Mouse (Mus musculus) stomach, embryonic 14.5 days (tissue): Measurements from ENCODE around the gene Sh3gl2. TPM values are rescaled to one million over a fixed set of nuclear protein-coding genes. Genes with fewer than 3 reads are reported as not detected.

ENCODE experiments used
- ATAC-seq: fragments of 200-750 bp; cut with Nextera tagmentation; 2 replicates; pipeline ENCODE4 v1.8.0; 2017; ENCODE audit warnings: low read depth, moderate TSS enrichment; ENCODE audit not compliant: insufficient number of reproducible peaks, insufficient read depth, low FRiP score
- H3K27ac ChIP-seq: fragments of 300-500 bp; sonication (generic); 2 replicates; pipeline ENCODE4 v1.5.1; 2014; ENCODE audit warnings: mild to moderate bottlenecking, low read length, moderate library complexity, mixed read lengths
- H3K27me3 ChIP-seq: fragments of 300-500 bp; sonication (generic); 2 replicates; pipeline ENCODE4 v1.6.1; 2014; ENCODE audit warnings: low read length, control low read depth, mixed read lengths; ENCODE audit not compliant: control insufficient read depth, insufficient read depth
- H3K36me3 ChIP-seq: fragments of 300-500 bp; sonication (generic); 2 replicates; pipeline ENCODE4 v1.6.1; 2014; ENCODE audit warnings: mild to moderate bottlenecking, control low read depth, low read length, moderate library complexity, mixed read lengths; ENCODE audit not compliant: control insufficient read depth, insufficient read depth
- H3K4me1 ChIP-seq: fragments of 300-500 bp; sonication (generic); 2 replicates; pipeline ENCODE4 v1.6.1; 2014; ENCODE audit warnings: low read length, control low read depth, mixed read lengths; ENCODE audit not compliant: control insufficient read depth, insufficient read depth
- H3K4me2 ChIP-seq: fragments of 300-500 bp; sonication (generic); replicated peaks from 2 replicates; pipeline ENCODE4 v1.6.1; 2014; ENCODE audit warnings: low read depth, low read length, control low read depth
- H3K4me3 ChIP-seq: fragments of 300-500 bp; sonication (generic); 2 replicates; pipeline ENCODE4 v1.5.1; 2014; ENCODE audit warnings: low read depth, low read length, control low read depth
- H3K9ac ChIP-seq: fragments of 300-500 bp; sonication (generic); replicated peaks from 2 replicates; pipeline ENCODE4 v1.6.1; 2014; ENCODE audit warnings: low read depth, mild to moderate bottlenecking, control low read depth, low read length, moderate library complexity, mixed read lengths
- H3K9me3 ChIP-seq: fragments of 300-500 bp; sonication (generic); 2 replicates; pipeline ENCODE4 v1.6.1; 2016; ENCODE audit warnings: low read depth, low read length, control low read depth; ENCODE audit not compliant: control insufficient read depth
- WGBS: fragments of 180-500 bp; shearing (Covaris S2); extraction: QIAGEN DNeasy Blood & Tissue Kit; methylation state at CpG from one replicate; pipeline ENCODE4 v1.1.7; 2014; 5-methylcytosine and 5-hydroxymethylcytosine counted together
- polyA plus RNA-seq: library from polyadenylated mRNA; unstranded; fragments of >200 nt; fragmentation: Nextera tagmentation; extraction: Ambion mirVana; gene quantifications from 2 replicates; pipeline ENCODE4 v1.2.1, GENCODE M21; 2014

Sh3gl2 gene
- polyA plus RNA-seq, 1 experiment from 2014 or later, result 11.2 TPM

DNA sequence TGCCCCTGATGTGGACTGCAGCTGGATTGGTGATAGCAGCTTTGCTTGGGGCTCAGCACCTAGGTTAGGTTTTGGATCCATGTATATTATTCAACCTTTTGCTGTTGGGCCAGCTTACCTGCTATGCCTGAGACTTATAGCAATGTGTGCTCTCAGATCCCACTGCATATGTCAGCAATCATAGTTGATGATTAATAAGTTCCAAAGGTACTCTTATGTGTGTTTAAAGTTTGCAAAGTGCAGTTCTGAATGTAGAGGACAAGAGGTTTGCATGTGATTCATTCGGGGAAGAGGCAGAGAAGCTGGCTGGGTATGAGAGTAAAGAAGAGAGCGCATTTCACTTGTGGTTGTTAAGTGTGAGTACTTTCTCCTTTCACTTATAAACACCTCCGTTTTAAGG lies 43.7 kb downstream of the Sh3gl2 start:
- WGBS, result 76% methylated on average over 3 of the region's 3 CpGs

DNA sequence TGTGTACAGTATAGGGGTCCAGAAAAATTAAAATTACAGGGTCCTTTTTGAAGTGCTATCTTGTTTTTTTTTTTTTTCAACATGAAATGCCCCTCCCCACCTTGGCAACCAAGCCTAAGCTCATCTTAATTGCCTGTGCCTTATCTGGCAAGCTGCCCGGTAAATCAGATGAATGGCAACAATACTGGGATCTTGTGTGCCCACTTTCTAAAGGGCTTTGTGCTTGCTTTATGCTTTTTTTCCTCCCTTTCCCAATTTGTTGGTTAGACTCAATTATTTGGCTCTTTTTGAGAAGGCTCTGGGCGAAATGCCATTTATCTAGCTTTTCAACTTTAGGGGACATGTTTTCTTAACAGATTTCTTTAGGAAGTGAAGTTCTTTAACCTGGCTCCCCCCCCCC lies 45.3 kb downstream of the Sh3gl2 start:
- Histone ChIP-seq H3K36me3 (no peaks in the 10 kb centered on the region), H3K4me1 (no peaks in the 10 kb centered on the region), H3K4me2 (no peak overlapping the region), H3K9ac (no peak overlapping the region), H3K4me3 (no peak overlapping the region), H3K27me3 (no peaks in the 10 kb centered on the region), H3K27ac (no peak overlapping the region), H3K9me3 (no peaks in the 10 kb centered on the region)
- WGBS, result 38% methylated on average over 2 of the region's 2 CpGs
- no peak for ATAC-seq

More for the DNA sequence above, 43.7 kb downstream of the Sh3gl2 start:
- no peaks in the 10 kb centered on the region for H3K27me3 ChIP-seq
- no peaks in the 10 kb centered on the region for H3K36me3 ChIP-seq
- no peak overlapping the region for H3K4me3 ChIP-seq
- H3K9me3 ChIP-seq, result no peaks in the 10 kb centered on the region
- ATAC-seq, result no peak
- no peak overlapping the region for H3K4me2 ChIP-seq
- no peak overlapping the region for H3K27ac ChIP-seq
- H3K4me1 ChIP-seq, result no peaks in the 10 kb centered on the region
- no peak overlapping the region for H3K9ac ChIP-seq

DNA sequence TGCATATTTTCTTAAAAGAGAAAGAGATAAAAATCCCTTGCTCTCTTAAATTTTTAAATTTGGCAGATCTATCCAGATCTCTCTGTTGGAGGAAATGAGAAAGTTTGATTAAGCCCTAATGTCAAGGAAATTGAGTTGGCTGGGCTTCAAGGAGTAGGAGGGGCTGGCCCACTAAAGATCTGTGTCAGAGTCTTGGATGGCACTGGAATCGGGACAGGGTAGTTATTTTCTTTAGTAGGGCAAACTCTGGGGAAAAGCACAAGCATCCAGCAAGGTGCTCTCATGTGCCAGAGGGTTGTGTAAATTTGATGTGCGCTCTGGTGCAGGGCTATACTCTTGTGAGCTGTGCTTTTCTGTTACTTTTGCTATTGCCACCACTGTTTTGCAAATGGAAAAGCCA lies 45.9 kb downstream of the Sh3gl2 start:
- no peak for ATAC-seq
- Histone ChIP-seq H3K4me2 (no peak overlapping the region), H3K36me3 (no peaks in the 10 kb centered on the region), H3K27ac (no peak overlapping the region), H3K9me3 (no peaks in the 10 kb centered on the region), H3K9ac (no peak overlapping the region), H3K4me1 (no peaks in the 10 kb centered on the region), H3K27me3 (no peaks in the 10 kb centered on the region), H3K4me3 (no peak overlapping the region)
- WGBS, result 67% methylated on average over 2 of the region's 2 CpGs

DNA sequence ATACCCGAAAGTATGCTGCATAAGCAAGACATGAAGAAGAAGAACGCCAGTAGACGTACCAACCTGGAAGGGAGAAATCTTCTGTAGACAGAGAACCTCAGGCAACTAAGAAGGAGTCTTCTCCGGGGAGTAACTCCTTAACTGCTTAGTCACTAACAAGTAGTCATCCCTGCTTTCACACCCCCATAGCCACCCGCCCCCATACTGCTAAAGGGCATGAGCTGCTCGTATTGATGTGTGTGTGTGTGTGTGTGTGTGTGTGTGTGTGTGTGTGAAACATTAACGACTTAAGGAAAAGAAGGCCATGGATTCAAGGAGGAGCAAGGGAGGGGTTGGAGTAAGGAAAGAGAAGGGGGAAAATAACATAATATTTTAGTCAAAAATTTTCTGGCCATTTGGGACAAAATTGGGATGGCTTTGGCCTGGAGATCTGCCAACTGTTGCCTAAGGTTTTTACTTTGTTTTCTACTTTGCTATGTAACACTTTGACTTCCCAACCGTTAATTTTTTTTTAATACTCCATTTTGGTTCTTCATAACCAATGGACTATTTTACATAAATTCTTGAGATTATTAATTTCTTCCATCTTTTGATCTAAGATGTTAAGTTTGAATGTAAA lies 51.0 kb downstream of the Sh3gl2 start:
- 90% methylated on average over 8 of the region's 8 CpGs for WGBS
- Histone ChIP-seq H3K4me1 (no peaks in the 10 kb centered on the region), H3K9ac (no peak overlapping the region), H3K27me3 (no peaks in the 10 kb centered on the region), H3K9me3 (no peaks in the 10 kb centered on the region), H3K27ac (no peak overlapping the region), H3K36me3 (no peaks in the 10 kb centered on the region), H3K4me2 (no peak overlapping the region), H3K4me3 (no peak overlapping the region)
- no peak for ATAC-seq

DNA sequence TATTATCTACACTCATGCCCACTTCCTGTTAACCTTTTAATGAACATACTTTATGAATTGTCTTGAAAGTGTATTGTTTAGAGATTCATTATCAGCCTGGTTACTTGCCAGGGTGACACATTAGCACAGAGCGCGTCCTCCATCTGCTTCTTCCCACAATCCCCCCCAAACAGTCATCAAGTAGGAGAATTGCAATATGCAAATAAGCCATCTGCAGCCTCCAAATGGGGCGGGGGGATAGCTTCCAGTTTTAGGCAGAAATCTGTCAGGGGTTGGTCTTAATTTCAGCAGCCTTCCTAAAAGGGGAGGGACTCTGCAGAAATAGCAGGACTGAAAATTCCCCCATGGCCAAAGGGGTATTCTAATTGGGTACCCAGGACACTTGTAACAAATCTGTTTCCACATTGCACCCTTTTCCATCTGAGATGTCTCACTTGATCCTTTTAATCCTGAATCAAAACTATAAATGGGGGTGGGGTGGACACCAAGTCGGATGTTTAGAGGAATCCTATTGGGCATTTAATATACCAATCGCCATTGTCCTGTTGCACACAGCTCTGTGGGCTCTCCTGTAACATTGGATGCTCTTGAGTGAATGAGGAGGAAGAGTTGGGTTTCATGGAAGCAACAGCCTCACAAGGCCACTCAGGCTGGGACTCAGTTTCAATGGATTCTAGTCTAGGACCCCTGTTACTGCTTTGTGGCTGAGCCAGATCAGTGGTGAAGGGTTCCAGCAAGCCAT lies 51.7 kb downstream of the Sh3gl2 start:
- Histone ChIP-seq H3K27me3 (no peaks in the 10 kb centered on the region), H3K27ac (no peak overlapping the region), H3K36me3 (no peaks in the 10 kb centered on the region), H3K4me3 (no peak overlapping the region), H3K9me3 (no peaks in the 10 kb centered on the region), H3K9ac (no peak overlapping the region), H3K4me1 (no peaks in the 10 kb centered on the region), H3K4me2 (no peak overlapping the region)
- no peak for ATAC-seq
- WGBS, result 82% methylated on average over 5 of the region's 5 CpGs

DNA sequence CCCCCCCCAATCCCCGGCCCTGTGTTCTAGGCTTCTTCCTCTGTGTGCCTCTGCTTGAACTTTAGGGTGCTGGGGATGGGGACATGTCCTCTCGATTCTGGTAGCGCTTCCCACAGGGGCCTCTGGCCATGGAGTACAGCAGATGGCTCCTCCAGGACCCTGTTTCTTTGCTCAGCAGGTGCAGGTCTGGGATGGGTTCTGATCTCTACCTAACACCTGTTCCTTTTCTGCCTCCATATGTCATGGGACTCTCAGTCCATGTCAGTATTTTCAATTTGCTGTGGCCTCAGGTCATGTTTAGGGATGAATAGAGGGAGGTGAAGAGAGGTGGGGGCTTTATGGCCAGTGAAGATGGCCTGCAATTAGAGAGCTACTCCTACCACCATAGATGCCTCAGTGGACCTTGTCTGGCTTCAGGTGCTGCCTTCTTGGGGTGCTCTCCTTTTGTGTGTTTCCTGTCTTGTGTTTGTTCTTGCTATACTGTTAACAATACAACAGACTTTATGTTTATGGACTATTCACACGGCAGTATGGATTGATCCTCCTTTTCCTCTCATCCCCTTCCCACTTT lies 52.9 kb downstream of the Sh3gl2 start:
- H3K9me3 ChIP-seq, result no peaks in the 10 kb centered on the region
- no peaks in the 10 kb centered on the region for H3K4me1 ChIP-seq
- H3K4me2 ChIP-seq, result no peak overlapping the region
- no peaks in the 10 kb centered on the region for H3K36me3 ChIP-seq
- no peak overlapping the region for H3K4me3 ChIP-seq
- no peak overlapping the region for H3K9ac ChIP-seq
- WGBS, result 85% methylated on average over 4 of the region's 4 CpGs
- no peaks in the 10 kb centered on the region for H3K27me3 ChIP-seq
- no peak overlapping the region for H3K27ac ChIP-seq
- ATAC-seq, result no peak

DNA sequence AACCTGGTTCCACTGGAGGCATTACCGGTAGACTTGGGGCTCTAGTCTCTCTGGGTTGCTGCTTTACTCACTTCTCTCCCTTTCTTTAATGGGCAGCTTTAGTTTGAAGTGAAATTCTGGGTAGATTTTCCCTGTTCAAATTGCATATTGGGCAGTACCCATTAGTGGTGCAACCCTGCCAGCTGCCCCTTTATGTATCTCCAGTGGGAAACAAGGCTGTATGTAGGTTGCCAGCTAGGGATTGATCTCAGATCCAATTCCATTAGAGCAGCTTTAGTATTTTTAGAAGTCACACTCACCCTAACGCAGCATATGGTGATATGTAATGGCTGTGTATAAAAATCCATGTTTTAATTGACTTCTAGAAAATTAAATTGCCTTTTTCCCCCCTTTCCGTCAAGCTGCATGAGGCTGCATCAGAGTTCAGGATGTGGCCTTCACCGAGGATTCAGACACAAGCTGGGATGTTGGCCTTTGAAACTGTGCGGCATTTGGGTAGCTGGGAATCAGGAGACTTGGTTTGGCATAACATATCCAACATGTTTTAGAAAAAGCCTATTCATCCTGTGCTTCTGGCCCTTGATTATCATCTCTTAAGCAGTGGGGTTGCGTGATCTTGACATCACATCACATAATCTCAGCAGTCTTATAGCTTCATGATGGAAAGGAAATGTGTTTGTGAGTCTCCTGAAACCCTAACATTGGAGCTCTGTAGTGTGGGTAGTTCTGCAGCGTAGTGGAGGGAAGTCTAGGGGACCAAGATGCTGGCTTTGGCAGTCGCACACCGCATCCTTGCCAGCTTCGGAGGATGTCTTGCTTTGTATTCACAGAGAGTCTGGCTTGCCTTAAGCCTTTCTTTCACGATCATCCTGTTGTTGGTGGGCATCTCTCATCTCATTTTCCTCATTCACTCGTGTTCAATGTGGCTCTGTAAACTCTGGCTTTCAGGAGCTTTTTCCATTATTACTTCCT lies 56.0 kb downstream of the Sh3gl2 start:
- Histone ChIP-seq H3K27me3 (no peaks in the 10 kb centered on the region), H3K4me1 (no peaks in the 10 kb centered on the region), H3K36me3 (no peaks in the 10 kb centered on the region), H3K27ac (no peak overlapping the region), H3K4me2 (no peak overlapping the region), H3K9me3 (no peaks in the 10 kb centered on the region), H3K9ac (no peak overlapping the region), H3K4me3 (no peak overlapping the region)
- WGBS, result 92% methylated on average over 12 of the region's 12 CpGs
- no peak for ATAC-seq

- no peak overlapping the region for H3K4me3 ChIP-seq
- no peak overlapping the region for H3K27ac ChIP-seq
- no peaks in the 10 kb centered on the region for H3K4me1 ChIP-seq
- H3K4me2 ChIP-seq, result no peak overlapping the region
- no peak for ATAC-seq
- no peaks in the 10 kb centered on the region for H3K27me3 ChIP-seq
- H3K9me3 ChIP-seq, result no peaks in the 10 kb centered on the region
- no peak overlapping the region for H3K9ac ChIP-seq
- no peaks in the 10 kb centered on the region for H3K36me3 ChIP-seq
- 56% methylated on average over 6 of the region's 6 CpGs for WGBS
Measured at GRCm38 (mm10) chr4:85262146-85262545, 57.2 kb downstream of the Sh3gl2 start.
